Mouse (Mus musculus) spleen, embryonic (tissue): ENCODE results near the gene Casq1.

Experiments
- CTCF ChIA-PET: fragments of 350-600 bp; sonication (Branson Sonifier 250); formaldehyde crosslinking; loops from one replicate; lab custom pipeline; 2022; lab: Charles Lee

Casq1 gene

DNA sequence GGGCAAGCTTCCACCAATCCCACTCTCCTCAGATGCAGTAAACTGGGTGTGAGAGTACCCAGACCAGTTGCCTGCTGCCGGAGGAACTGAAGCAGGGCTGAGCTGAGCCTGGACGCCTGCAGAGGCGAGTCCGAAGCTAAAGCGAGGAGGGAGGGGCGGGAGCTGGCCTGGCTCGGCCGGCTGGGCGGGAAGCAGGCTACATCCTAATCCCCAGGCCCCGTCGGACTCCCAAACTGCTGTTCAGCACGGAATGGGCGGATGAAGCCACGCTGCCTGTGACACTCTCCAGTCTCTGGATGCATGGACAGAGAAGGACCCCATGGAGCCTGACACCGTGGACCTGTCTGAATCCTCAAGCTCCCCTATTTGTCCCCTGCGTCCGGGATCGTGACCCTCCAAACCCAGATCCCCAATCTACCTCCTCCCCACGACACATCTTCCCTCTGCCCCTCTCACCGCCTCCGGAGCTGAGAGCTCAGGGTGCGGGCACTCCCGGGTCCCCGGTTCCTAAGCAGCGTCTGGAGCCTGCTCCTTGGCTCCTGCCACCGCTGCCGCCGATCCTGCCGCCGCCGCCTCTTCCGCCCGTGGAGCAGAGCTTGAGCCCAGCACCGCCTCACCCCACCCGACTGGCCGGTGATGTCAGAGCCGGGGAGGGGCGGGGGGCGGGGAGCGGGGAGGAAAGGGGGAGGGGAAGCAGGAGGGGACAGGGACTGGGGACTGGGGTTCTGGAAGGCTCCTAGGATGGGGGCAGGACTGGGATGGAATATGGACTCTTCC, 13.3 kb downstream of the Casq1 start, which contains the start of gene Pea15a:
Pea15a (minus strand) TSS at position 664 of the 777 bp plus-strand sequence.
- CTCF ChIA-PET: interaction anchor here (0.5 to 0.7 kb wide), 2 partner anchors 57 to 101 kb away, joined by 3 read pairs; no protein-coding TSS in a partner anchor

DNA sequence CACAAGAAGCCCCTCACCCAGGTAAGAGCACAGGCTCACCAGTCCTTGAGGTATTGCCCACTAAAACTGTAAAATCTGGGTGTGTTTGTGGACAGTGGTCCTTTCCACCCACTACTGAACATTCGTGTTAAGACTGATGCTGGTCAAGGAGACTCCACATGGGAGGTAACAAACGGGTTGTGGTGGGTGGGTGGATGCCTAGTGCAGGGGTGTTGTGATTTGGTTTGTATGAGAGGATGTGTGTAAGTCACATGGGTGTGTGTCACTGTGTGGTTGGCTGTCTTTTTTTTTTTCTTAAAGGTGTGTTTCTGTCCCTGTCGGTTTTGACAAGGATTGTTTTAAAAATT, 14.0 kb downstream of the Casq1 start:
- CTCF ChIA-PET: interaction anchor here (0.5 to 0.7 kb wide), 3 partner anchors 35 to 102 kb away, joined by 3 to 6 read pairs (median 3); no protein-coding TSS in a partner anchor

DNA sequence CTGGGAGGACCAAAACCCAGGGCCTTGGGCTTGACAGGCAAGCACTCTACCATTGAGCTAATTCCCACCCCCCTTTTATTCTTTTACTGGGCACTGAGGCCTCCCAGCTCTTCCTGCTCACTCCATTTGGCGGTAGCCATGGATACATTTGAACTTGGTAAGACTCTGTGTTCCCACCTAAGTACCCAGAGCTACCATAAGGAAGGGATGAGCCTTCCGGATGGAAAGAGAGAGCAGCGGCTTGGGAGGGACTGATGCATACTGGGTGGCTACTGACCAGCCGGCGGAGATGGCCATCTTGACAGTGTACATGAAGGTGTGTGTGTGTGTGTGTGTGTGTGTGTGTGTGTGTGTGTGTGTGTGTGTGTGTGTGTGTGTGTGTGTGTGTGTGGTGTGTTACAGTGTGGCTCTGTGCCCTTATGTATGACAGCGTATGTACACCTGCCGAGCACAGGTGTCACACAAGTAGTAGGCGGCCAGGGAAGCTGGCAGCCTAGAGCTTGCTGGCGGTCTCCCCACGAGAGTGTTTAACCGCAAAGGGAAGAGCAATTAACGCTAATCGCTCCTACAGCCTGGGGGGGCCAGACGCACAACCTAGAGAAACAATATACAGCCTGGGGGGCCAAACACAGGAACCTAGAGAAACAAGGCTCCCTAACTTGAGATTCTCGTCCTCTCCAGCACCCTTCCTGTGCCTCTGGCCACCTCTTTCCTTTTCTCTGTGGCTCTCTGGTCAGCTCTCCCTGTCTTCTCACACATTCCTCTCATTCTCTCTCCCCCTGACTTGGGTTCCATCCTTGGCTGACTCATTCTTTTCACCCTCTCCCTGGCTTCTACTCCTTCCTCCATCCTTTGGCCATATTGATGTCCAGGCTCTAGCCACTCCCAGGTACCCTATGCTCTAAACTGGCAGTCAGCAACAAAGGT, 14.6 kb downstream of the Casq1 start:
- CTCF ChIA-PET: interaction anchor here (0.7 kb wide), 1 partner anchor 35 kb away, joined by 6 read pairs; no protein-coding TSS in a partner anchor

DNA sequence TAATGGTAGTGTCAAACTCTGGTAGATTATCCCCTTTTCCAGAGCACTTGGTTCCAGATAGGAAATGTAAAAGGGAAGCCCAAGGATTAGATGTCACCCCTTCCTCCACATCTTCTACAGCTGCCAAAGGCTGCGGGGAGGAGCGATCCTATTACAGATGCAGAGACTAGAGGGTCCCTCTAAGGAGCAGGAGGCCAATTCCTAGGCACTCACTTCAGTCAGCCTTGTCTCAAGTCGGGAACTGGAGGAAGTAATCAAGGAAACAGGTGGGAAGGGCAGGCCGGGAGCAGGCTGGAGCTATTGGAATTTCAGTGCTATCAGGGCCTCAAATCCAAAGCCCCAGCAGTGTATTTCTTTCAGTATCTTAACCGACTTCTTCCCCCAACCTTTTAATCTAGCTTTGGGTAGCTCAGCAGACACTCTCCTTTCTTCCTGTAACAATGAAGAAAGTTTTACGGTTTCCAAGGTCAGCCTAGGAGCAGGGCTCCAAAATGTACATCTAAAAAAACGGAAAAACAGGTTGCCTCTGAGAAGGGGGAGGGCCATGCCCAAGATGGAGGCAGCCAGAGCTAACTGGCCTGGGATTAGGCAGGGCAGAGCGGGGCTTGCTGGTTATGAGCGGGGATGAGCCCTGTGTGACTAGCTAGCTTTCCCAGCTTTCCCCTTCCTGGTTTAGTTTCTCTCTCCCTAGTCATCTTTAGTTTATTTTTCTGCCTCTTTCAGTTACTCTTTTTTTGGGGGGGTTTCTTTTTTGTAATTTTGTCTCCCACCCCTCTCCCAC, 15.4 kb downstream of the Casq1 start:
- CTCF ChIA-PET: no interaction called here

DNA sequence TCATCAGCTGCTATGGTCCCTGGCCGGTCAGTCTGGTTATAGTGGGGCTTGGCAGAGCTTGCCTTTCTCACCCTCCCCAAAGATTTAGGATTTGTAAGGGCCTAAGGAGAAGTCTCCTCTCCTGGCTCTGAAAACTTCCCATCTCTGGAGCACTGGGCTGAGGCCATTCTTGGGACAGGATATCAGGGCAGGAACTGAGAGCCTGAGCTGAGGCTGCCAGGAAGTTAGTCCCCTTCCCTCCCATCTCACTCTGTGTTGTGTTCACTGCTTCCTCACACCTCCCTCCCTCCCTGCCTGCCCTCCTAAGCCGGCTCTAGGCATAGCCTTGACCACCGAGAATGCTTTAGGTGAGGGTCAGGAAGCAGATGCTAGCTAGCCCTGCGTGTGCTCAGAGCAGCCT, 16.1 kb downstream of the Casq1 start:
- CTCF ChIA-PET: no interaction called here

DNA sequence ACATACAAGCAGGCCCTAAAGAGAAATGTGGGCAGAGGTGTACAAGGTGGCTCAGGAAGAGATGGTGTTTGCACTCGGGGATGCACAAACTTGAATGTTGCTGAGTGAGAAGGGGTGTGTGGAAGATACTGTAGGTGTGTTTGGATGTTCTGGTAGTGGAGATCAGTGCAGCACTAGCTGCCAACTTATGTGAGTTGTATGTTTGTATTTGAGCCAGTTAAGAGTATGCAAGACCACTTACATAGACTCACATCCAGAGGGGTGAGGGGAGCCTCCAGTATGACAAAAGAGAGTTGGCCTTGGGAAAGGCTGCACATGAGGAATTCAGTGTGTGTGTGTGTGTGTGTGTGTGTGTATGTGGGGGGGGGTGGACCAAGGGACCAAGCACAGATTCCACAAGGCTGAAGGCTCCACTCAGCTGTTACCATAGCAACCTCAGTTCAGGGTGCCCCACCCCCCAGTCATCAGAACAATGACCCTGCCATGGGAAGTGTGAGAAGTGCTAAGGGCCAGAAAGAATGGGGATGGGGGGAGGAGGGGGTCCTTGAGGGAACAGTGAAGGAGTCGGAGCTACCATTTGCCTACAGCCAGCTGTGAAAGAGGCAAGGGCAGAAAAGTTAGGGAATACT, 16.7 kb downstream of the Casq1 start:
- CTCF ChIA-PET: no interaction called here

DNA sequence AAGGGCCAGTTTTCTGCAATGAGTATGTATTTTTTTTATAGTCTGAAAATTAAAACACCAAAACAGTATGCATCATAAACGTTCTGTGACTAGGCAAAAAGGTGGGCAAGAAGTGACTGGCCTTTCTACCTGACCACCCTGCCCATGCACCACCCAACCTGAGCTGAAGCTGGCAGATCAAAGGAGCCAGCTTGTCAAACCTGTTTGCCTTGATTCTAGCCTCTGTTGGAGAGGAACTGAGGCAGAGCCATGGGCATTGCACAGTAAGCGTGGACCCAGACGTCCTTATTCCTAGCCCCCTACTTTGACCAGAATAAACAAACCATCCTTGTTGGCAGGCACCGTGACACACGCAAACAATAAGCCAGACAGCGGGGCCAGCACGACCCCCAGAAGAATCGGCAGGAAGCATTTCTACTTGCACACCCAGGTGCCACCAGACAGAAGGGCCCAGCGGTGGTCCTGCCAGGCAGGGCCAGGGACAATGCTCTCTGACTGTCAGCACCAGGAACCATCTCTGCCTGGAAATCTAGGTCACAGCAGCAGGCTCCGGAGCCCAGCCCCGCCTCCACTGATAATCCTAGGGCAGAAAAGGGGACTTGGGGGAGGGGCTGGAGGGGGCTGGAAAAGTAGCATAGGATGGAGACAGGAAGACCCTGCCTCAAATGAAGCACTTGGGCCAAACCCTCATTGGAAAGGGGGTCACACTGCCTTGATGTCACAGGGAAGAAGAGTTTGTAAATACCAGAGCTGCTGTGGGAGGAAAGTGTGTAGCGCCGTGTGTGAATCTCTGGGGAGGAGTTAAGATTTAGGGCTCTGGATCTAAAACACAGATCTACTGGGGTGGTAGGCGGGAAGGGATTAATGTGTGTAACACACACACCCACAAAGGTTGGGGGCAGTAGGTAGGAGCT, 17.4 kb downstream of the Casq1 start:
- CTCF ChIA-PET: no interaction called here

DNA sequence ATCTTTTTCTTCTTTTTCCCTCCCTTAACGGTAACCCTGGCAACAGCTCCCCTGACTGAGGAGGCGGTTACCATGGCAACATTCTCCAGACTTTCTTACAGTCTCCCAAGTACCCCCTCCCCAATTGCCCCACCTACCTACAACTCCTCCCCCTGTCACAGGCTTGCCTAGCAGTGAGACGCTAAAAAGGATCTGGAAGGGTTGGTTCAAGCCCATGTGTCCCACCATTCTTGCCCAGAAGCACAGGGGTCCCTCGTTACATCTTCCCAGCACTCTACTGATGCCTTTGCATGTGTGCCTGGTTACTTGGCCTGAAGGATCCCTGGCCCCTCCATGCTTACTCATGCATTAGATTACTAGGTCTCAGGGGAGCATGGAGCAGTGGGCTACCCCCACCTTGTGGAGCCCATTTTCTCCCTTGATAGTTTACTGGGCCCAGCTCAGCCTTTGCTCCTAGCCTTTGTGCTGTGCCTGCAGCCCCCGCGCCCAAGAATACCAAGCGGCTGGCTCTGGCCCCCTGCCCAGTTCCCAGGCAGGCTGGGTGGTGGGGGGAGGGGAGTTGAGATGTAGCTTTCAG, 18.7 kb downstream of the Casq1 start:
- CTCF ChIA-PET: interaction anchor here (0.6 kb wide), 1 partner anchor 13 kb away, joined by 6 read pairs; no protein-coding TSS in a partner anchor

DNA sequence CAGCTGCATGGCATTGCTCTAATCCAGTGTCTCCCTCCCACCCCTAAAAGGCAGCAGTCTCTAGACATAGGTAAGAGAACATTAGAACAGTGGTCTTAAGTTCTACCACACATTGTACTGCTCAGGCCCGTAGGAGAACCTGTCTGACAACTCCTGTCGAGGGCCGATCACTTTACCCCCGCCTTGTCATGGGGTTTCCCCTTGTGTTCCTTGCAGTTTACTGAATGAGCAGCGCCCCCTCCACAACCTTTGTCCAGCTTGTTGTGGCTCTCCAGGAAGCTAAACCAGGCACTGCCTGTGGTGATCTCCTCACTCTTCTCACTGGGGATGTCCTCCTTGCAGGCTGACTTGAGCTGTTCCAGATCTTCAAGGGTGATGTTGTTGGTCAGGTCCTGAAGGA, 19.5 kb downstream of the Casq1 start:
- CTCF ChIA-PET: no interaction called here

DNA sequence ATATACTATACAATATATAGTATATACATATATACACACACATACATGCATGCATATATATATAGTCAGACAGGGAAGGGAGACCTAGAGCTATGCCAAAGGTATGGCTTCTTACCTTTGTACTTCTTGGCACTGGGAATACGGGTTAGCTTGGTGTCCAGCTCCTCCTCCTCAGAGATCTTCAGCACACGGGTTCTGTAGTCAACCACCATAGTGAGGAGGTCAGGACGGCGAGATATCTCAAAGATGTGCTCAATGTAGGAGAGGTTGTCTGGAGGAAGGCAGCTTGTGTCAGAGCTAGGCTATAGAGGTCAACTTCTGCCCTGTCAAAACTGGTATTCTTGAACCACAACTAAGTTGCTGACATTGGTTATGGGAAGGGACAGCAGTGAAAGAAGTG, 20.7 kb downstream of the Casq1 start:
- CTCF ChIA-PET: no interaction called here

DNA sequence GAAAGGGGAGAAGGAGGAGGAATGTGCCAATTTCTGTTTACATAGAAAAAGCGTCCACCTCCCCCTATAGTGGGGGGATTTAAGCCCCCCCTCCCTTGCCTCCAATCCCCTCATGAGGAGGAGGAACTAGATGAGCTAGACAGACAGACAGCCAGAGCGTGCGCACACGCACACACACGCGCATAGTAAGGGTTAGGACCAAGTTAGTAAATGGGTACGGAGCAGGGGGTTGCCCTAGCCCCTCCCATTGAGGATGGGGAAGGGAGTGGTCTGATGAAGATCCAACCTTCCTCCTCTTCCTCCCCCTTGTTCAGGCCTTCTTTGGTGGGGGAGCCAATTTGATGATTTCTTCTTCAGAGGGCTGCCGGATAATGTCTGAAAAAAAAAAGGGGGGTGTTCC, 21.4 kb downstream of the Casq1 start:
- CTCF ChIA-PET: no interaction called here

DNA sequence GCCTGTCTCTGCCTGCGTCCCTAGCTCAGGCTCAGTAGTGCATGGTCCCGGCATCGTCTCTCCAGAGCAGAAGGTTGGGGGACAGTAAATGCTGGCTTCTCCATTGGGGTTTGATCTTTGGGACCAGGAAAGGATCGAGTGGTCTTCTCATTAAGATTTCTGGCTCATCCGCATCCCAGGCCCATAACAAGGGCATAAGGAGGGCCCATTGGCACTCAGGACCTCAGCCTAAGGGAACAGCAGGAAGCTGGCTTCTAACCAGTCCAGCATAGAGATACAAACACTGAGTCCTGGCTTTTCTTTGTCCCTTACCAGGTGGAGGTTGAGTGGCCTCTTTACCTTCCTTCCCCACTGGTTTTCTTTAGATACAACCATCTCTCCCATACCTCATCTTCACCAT, 21.8 kb downstream of the Casq1 start:
- CTCF ChIA-PET: no interaction called here

DNA sequence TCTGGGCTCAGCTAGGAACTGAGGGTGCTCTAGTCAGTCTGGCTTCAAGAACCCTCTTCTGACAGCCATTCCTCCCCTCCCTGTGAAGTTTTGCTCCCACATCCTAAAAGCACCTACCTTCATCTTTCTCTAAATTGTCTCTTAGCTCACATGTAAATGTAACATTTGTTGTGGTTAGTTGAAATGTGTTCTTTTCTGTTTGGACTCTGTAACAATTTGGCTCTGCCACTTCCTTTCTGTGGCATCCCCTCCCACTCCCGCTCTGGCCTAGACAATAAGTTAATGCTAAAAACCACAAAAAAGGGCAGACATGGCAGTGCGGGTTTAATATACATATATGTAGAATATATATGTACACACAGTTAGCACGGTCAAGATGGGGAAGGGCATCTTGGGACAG, 22.5 kb downstream of the Casq1 start:
- CTCF ChIA-PET: interaction anchor here (0.7 kb wide), 1 partner anchor 15 kb away, joined by 3 read pairs; no protein-coding TSS in a partner anchor

DNA sequence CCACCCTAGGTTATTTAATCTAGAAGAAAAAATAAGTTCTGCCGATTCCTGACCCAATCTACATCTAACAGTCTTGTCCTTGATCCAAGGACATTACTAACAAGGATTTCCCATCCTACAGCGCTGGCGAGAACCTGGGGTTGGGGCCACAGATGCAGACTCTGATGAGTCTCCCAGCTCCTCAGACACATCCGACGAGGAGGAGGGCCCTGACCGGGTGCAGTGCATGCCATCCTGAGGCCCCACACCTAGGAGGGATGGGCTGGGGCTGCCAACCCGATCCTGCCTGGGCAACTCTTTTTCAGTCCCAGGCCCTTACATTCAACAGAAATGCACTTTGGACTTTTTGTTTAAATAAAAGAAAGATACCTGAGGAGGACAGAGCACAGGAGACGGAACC, 25.2 kb downstream of the Casq1 start:
- CTCF ChIA-PET: no interaction called here

DNA sequence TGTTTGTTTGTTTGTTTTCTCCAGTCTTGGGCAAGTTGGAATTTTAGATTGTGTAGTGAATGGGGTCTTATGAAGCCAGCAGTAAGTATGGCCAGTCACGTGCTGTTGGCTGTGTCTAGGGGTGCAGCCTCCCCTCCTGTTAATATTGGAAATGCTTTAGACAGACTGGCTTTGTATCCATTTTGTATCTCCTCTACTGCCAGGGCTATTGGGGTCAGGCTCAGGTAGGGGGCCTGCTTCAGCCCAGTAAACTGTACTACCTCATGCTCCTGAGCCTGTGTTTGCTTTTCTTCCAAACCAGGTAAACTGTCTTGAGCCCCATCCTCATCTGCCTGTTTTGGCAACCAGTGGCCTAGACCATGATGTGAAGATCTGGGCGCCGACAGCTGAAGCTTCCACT, 27.5 kb downstream of the Casq1 start:
- CTCF ChIA-PET: no interaction called here

DNA sequence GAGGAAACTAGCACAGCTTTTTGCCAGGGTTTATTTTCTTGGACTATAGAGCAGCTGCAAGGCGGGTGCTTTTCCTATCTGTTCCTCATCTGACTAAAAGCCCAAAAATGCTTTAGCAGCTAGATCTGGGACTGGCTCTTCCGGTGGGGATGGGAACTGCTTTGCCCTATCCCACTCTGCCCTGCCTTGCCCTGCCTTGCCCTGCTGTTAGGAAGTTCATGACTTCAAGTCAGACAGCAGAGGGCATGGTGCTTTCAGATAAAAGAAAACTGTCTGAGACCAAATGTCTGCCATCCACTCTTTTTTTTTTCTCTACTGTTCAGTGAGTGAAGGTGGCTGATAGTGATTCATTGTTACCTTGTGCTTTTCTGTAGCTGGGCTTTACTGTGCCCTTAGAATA, 28.1 kb downstream of the Casq1 start:
- CTCF ChIA-PET: no interaction called here

DNA sequence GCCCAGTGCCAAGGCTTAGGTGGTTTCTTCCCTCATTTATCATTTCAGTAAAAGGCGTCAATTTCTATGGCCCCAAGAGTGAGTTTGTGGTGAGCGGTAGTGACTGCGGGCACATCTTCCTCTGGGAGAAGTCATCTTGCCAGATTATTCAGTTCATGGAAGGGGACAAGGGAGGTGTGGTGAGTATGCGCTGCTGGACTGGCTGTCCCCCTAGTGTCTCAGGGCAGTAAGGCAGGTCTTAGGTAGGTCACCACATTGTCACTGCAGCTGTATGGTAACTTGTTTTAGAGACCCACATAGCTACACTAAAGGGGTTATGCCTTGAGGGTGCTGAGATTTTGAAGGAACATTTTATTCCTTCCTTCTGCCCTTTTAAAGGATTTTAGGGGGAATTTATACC, 30.8 kb downstream of the Casq1 start:
- CTCF ChIA-PET: no interaction called here

DNA sequence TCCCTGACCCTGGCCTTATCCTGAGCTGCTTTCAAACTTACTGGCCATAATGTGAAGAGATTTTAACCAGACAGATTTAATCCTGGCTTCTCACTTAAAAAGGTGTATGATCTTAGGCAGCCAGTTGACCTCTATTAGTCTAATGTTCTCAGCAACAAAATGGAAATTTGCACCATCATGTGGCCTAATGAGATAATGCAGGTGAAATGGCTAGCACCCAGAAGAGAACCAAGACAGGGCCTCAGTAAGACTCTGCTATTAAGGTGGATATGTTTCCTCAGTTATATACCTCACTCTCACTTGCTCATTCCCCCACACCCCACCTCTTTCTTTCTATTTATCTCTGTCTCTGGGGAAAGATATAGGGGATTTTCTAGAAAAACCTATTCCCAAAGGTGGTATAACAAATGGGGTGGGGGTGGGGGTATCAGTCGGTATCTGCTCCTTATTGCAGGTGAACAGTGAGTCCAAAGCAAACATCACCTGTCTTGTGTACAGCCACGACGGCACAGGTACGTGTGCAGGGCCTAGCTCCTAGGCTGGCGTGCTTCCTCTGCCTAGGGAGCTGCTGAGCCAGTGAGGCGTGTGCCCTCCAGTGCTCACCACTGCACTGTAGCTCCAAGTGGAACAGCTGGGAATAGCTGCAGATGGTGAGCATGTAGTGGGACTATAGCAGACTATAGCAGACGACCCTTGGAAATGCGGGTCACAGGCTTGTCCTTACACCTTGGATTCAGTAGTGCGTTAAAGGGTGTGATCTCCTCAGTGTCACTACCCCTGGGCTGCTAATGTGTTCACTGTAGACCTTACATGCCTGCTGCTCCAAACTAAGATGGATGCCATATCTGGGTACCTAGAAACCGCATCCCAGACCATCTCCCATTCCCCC, 33.0 kb downstream of the Casq1 start:
- CTCF ChIA-PET: no interaction called here

DNA sequence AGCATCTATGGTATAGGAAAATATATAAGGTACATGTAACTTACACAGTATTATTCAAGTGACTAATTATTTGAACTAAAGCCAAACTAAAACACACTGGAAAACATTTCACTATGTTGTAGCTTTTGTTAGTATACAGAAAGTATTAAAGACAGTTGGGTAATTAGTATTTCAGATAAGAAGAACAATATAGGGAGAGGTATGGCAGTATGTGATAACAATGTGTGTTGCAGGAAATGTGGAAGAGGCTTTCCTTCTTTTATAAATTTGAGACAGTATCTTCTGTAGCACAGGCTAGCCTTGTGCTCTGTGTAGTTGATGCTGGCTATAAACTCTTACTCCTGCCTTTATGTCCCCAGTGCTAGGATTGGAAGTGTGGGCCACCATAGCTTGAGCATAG, 35.8 kb downstream of the Casq1 start:
- CTCF ChIA-PET: no interaction called here
